Mouse (Mus musculus): ENCODE results near the gene Csn1s1. TPM values are rescaled to one million over a fixed set of nuclear protein-coding genes. Genes with fewer than 3 reads are reported as not detected.

Gene Csn1s1
- not detected for polyA plus RNA-seq (2017; shearing (Covaris generic))

DNA sequence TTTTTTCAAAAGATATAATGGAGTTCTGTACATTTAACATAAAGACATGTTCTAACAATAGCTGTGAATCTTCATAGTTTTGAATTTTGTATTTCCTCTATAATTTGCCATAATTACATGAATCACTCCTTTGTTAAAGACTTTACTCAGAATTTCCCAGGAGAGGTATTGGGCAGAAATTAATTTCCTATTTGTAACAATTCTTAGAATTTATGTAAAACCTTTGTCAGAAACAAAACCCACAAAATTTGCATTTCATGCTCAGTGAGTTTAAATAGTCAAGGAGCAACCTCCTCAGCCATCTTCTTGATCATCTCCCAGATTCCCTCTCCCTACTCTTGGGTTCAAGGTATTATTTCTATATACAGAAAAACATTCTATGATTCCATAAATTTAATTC, at the start of gene Csn1s1:
Gene Csn1s1, plus strand, starts transcription at position 301 of the 400 bp plus-strand sequence.

GRCm38 (mm10) chr5:87699530-87699929, 33.5 kb downstream of the Csn1s1 start, which contains the start of gene Csn2:
Gene Csn2 (minus strand): TSS chr5:87699630.

Other genes with a start within 250 kb of the Csn1s1 start
- not detected for gene Ugt2b38, start 242.0 kb upstream of the Csn1s1 start, polyA plus RNA-seq (2017; shearing (Covaris generic))
- gene Ugt2a2, start 183.9 kb upstream of the Csn1s1 start, polyA plus RNA-seq (2017; shearing (Covaris generic)): not detected
- not detected for gene Gm43638, start 179.4 kb upstream of the Csn1s1 start, polyA plus RNA-seq (2017; shearing (Covaris generic))
- gene Ugt2a1, start 175.3 kb upstream of the Csn1s1 start, polyA plus RNA-seq (2017; shearing (Covaris generic)): not detected
- gene Sult1b1, start 128.0 kb upstream of the Csn1s1 start, polyA plus RNA-seq (2017; shearing (Covaris generic)): not detected
- not detected for gene Sult1d1, start 97.2 kb upstream of the Csn1s1 start, polyA plus RNA-seq (2017; shearing (Covaris generic))
- gene Sult1e1, start 74.6 kb upstream of the Csn1s1 start, polyA plus RNA-seq (2017; shearing (Covaris generic)): not detected
- not detected for gene Csn2, start 33.4 kb downstream of the Csn1s1 start, polyA plus RNA-seq (2017; shearing (Covaris generic))
- not detected for gene Csn1s2a, start 108.4 kb downstream of the Csn1s1 start, polyA plus RNA-seq (2017; shearing (Covaris generic))
- not detected for gene Csn1s2b, start 141.9 kb downstream of the Csn1s1 start, polyA plus RNA-seq (2017; shearing (Covaris generic))
- gene Prr27, start 159.5 kb downstream of the Csn1s1 start, polyA plus RNA-seq (2017; shearing (Covaris generic)): not detected
- not detected for gene Odam, start 218.8 kb downstream of the Csn1s1 start, polyA plus RNA-seq (2017; shearing (Covaris generic))

All from inflammation-experienced regulatory T-cells, adult 16 weeks (primary cell).